Mouse (Mus musculus): ENCODE data around the gene Cx3cr1.
"Not testable (repeated sequence)": the region's sequence is repeated elsewhere in the genome, so short reads cannot be mapped to it uniquely, and the experiment has no call there.

Cx3cr1 gene

DNA sequence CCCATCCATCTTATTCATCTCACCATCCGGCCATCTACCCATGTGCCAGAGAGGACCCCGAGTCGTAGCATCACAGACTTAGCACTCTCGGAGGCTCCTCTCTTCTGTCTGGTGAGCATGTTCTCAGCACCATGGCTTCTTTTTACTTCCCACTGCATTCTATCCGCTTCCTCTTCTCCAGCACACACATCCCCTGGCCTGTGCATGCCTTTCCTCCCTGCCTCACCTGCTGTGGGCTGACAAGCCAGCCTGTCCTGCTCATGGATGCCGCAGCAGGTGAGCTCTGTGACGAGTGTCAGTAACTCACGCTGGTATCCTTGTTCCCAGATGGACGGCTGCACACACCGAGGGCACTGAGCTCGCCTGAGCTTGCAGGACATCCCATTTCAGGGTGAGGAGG lies at the start of gene Cx3cr1:
Cx3cr1 (minus strand) TSS at position 101 of the 400 bp plus-strand sequence.
- DNase-seq (ENCODE audit: inconsistent ontology term), result no peak

- DNase-seq (ENCODE audit: inconsistent ontology term), result no peak
Observed at GRCm38 (mm10) chr9:120118212-120118611, 48.5 kb upstream of the Cx3cr1 start.

DNA sequence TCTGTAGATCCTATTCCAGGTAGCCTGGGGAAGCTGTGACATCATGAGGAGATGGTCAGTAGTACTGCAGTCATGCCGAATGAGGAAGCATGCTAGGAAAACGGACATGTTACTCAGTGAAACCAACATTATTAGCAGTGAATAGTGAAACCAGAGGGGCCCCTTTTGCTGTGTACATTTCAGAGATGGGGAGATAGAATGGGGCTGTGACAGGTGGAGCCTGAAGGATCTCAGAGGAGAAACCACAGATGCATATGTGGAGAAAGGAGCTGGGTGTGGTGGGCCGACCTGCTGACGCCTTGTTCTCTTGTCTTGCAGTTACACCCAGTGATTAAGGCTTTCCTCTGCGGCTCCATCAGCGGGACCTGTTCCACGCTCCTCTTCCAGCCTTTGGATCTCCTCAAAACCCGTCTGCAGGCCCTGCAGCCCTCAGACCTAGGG lies 46.5 kb upstream of the Cx3cr1 start:
- no peak for DNase-seq (ENCODE audit: inconsistent ontology term)

DNA sequence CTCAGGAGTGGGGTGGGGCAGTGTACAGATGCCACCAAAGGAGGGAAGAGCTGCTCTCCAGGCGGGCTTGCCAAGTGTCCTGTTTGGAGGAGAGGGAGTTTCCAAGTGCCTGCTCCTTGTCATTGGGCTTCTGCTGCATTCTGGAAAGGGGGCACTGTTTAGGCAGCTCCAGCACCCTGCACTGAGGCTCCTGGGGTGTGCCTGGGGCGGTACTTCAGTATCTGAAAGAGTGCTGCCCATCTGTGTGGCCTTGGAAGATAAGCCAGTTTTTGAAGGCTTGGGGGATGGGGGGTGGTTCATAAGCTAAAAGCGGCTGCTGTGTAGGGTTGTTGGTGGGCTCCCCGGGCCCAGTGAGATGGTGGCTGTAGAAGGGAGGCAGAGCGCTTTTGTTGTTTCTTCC lies 45.9 kb upstream of the Cx3cr1 start:
- no peak for DNase-seq (ENCODE audit: inconsistent ontology term)

GRCm38 (mm10) chr9:120114789-120115151 lies 45.1 kb upstream of the Cx3cr1 start:
- no peak for DNase-seq (ENCODE audit: inconsistent ontology term)

GRCm38 (mm10) chr9:120114051-120114788 lies 44.5 kb upstream of the Cx3cr1 start:
- DNase-seq (ENCODE audit: inconsistent ontology term), result no peak

- no peak for DNase-seq (ENCODE audit: inconsistent ontology term)
Observed at GRCm38 (mm10) chr9:120113456-120113855, 43.8 kb upstream of the Cx3cr1 start.

- DNase-seq (ENCODE audit: inconsistent ontology term), result no peak
Observed at GRCm38 (mm10) chr9:120112472-120112871, 42.8 kb upstream of the Cx3cr1 start.

DNA sequence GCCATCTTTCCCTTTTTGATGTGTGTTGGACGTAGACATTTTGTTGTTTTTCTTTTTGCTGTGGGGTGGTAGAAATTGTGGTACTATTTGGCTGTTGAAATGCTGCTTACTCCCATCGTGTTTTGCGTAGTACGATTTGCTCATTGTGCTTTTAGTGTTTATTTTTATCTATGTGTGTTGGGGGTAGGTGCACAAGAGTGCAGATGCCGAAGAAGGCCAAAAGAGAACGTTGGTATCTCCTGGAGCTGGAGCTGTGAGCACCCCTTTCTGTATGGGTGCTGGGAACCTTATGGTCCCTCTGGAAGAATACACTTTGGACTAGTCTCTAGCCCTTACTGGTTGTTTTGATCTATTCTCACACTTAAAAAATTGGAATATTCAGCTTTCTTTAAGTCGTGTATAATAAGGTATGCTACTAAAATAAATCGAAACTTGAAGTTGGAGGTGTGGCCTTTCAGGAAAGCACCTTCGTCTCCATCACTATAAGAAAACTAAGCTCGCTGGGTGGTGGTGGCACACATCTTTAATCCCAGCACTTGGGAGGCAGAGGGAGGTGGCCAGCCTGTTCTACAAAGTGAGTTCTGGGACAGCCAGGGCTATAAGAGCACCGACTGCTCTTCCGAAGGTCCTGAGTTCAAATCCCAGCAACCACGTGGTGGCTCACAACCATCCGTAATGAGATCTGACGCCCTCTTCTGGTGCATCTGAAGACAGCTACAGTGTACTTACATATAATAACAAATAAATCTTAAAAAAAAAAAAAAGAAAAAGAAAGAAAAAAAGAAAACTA lies 41.7 kb upstream of the Cx3cr1 start:
- DNase-seq (ENCODE audit: inconsistent ontology term), result no peak

GRCm38 (mm10) chr9:120110211-120111018 lies 40.7 kb upstream of the Cx3cr1 start, which contains the start of gene Slc25a38:
Gene Slc25a38 (plus strand): TSS chr9:120110374.
- DNase-seq (ENCODE audit: inconsistent ontology term), result peak; percentile 96

DNA sequence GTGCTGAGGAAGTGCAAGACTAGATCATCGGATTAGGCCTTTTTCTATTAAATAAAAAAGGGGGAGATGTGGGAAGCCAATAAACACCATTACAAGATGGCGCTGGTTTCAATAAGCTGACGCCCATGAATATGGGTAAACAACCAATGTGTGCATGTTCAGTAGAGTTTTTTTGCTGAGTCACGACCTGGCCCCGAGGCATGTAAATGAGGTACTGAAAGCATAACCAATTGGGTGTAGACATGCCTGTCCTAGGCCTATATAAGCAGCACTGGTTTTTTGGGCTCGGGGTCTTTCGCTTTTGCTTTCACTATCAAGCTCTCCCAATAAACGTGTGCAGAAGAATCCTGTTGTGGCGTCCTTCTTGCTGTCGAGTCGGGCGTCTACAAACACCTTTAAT lies 39.3 kb upstream of the Cx3cr1 start:
- not testable (repeated sequence) for DNase-seq (ENCODE audit: inconsistent ontology term)

DNA sequence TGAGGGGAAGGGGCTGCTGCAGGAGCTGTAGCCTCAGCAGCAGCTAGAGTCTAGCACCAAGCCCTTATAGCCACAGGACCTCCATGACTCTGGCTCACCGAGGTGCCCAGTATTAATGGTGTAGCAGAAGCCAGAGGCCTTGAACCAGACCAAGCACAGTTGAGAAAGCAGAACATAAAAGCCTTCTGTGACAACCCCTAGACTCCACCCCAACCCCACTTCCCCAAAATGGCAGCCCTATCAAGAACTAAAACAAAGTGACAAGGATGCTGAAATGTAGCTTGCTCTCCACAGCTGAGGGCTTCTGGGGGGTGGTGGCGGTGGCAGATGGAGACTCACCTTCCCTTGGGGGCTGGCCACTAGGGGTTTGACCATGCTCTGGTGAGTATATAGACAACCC lies 31.5 kb upstream of the Cx3cr1 start:
- no peak for DNase-seq (ENCODE audit: inconsistent ontology term)

DNA sequence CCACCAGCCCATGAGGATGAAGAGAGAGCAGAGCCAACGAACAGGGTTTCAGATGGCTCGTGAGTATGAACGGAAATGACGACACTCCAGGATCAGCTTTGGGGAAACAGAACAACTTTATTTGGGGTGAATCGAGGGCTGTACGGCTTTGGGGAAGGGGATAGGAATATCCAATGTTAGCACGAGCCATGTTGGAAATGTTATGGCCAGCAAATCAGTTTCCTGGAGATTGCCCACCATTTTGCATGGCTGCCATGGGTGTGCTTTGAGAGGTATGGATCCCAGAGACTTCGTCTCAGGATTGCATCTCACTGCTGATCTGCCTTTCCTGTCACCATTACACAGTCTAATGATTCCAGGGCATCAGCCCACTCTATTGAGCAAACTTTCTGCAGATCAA lies 29.6 kb upstream of the Cx3cr1 start:
- no peak for DNase-seq (ENCODE audit: inconsistent ontology term)

DNA sequence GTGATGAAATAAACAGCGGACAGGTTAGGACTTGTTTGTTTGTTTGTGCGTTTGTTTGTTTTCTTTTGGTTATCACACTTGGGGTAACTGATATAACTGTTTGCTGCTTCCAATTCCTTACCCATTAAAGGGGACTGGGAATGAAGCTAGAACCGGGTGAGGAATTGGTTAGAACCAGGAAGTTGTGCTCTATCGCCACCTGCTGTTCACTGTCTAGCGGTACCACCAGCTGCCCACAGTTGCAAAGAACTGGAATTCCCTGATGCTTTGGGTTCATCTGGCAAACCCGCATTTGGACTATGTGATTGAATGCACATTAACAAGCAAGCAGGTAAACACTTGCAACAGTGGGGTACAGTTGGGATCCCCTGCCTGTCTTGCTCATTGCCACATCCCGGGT lies 29.0 kb upstream of the Cx3cr1 start:
- peak; percentile 45 for DNase-seq (ENCODE audit: inconsistent ontology term)

GRCm38 (mm10) chr9:120095886-120096285 lies 26.2 kb upstream of the Cx3cr1 start:
- no peak for DNase-seq (ENCODE audit: inconsistent ontology term)

- no peak for DNase-seq (ENCODE audit: inconsistent ontology term)
Observed at GRCm38 (mm10) chr9:120093701-120094100, 24.0 kb upstream of the Cx3cr1 start.

DNA sequence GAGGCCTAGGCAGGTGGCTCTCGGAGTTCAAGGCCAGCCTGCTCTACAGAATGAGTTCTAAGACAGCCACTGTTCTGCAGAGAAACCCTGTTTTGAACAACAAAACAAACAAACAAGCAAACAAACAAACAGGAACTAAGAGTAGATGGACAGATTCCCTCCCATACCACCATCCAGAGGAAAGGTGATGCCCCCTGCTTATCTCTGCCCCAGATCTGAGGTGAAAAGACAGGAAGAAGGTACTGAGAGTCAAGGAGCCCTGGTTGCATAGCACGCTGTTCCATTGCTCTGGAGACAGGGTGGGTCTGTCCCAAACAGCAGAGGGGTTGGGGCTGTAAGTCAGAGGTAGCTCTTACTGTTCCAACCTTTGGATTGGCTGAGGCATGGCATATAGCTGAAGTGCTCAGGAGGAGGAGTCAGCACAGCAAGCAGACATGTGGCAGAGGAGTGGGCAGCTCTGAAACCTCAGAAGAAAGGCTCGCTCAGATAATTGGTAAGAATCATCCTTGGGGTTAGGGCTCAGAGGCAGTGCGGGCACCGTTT lies 22.1 kb upstream of the Cx3cr1 start, which contains the start of gene Ccr8:
Ccr8 (plus strand) TSS at position 419 of the 543 bp plus-strand sequence.
- DNase-seq (ENCODE audit: inconsistent ontology term), result no peak

GRCm38 (mm10) chr9:120091086-120091485 lies 21.4 kb upstream of the Cx3cr1 start:
- DNase-seq (ENCODE audit: inconsistent ontology term), result no peak

GRCm38 (mm10) chr9:120089125-120089524 lies 19.4 kb upstream of the Cx3cr1 start:
- DNase-seq (ENCODE audit: inconsistent ontology term), result no peak

DNA sequence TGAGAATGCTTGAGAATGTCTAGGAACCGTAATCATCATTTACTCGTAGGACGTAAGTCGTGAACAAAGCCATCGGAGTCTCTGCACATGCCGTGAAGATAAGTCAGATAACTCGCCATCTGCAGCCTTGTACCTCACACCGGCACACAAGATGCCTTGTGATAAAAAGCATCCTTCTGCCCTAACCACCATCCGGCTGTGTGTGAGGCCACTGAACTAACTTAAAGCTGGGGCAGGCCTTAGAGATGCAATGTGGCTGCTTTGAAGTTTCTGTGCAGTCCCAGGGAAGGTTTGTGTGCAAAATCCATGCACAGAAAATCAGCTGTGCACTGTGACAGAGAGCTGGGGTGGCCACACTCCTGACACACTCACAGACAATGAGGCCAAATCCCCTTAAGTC lies 14.7 kb upstream of the Cx3cr1 start:
- no peak for DNase-seq (ENCODE audit: inconsistent ontology term)

- DNase-seq (ENCODE audit: inconsistent ontology term), result no peak
Observed at GRCm38 (mm10) chr9:120083158-120083894, 13.6 kb upstream of the Cx3cr1 start.
